Mouse (Mus musculus) forebrain, embryonic 14.5 days (tissue): ENCODE measurements around the gene Zfhx3. TPM values are rescaled to one million over a fixed set of nuclear protein-coding genes. Genes with fewer than 3 reads are reported as not detected.

ENCODE experiments used
- ATAC-seq: fragments of 200-750 bp; cut with Nextera tagmentation; 2 replicates; pipeline ENCODE4 v1.8.0; 2017; ENCODE audit warnings: mild to moderate bottlenecking, moderate library complexity
- DNase-seq: peaks from one replicate; pipeline ENCODE4 v3.0.0-alpha.2; 2015; ENCODE audit warnings: low spot score
- H3K27ac ChIP-seq: fragments of 300-500 bp; sonication (generic); 2 replicates; pipeline ENCODE4 v1.5.1; 2014; ENCODE audit warnings: low read depth, mild to moderate bottlenecking, control low read depth, low read length, moderate library complexity
- H3K27me3 ChIP-seq: fragments of 300-500 bp; sonication (generic); replicated peaks from 2 replicates; pipeline ENCODE4 v1.6.1; 2014; ENCODE audit warnings: low read length, control low read depth, mixed read lengths; ENCODE audit not compliant: control insufficient read depth, insufficient read depth
- H3K36me3 ChIP-seq: fragments of 300-500 bp; sonication (generic); 2 replicates; pipeline ENCODE4 v1.6.1; 2014; ENCODE audit warnings: low read length, control low read depth; ENCODE audit not compliant: control insufficient read depth, insufficient read depth
- H3K4me1 ChIP-seq: fragments of 300-500 bp; sonication (generic); 2 replicates; pipeline ENCODE4 v1.6.1; 2014; ENCODE audit warnings: antibody characterized with exemption, low read length, control low read depth; ENCODE audit not compliant: control insufficient read depth, insufficient read depth
- H3K4me2 ChIP-seq: fragments of 300-500 bp; sonication (generic); 2 replicates; pipeline ENCODE4 v1.6.1; 2014; ENCODE audit warnings: mild to moderate bottlenecking, control low read depth, low read length
- H3K4me3 ChIP-seq: fragments of 300-500 bp; sonication (generic); 2 replicates; pipeline ENCODE4 v1.5.1; 2014; ENCODE audit warnings: low read depth, low read length, control low read depth
- H3K9ac ChIP-seq: fragments of 300-500 bp; sonication (generic); 2 replicates; pipeline ENCODE4 v1.6.1; 2014; ENCODE audit warnings: mild to moderate bottlenecking, low read length, control low read depth, moderate library complexity
- H3K9me3 ChIP-seq: fragments of 300-500 bp; sonication (generic); replicated peaks from 2 replicates; pipeline ENCODE4 v1.6.1; 2016; ENCODE audit warnings: low read length, control low read depth, mixed read lengths; ENCODE audit not compliant: control insufficient read depth
- WGBS: fragments of 180-500 bp; shearing (Covaris S2); extraction: QIAGEN DNeasy Blood & Tissue Kit; methylation state at CpG from one replicate; pipeline ENCODE4 v1.1.7; 2014; 5-methylcytosine and 5-hydroxymethylcytosine counted together
- polyA plus RNA-seq: library from polyadenylated mRNA; unstranded; fragments of >200 nt; fragmentation: Nextera tagmentation; extraction: Ambion mirVana; gene quantifications from 2 replicates; pipeline ENCODE4 v1.2.1, GENCODE M21; 2014

Zfhx3 gene
- polyA plus RNA-seq, 1 experiment from 2014 or later = 11.7 TPM

GRCm38 (mm10) chr8:108378036-108378435, 435.6 kb downstream of the Zfhx3 start:
- Histone ChIP-seq H3K9me3 (no peaks in the 10 kb centered on the region), H3K4me2 (no peak overlapping the region), H3K4me1 (no peaks in the 10 kb centered on the region), H3K27ac (no peak overlapping the region), H3K36me3 (no peaks in the 10 kb centered on the region), H3K4me3 (no peak overlapping the region), H3K27me3 (no peaks in the 10 kb centered on the region), H3K9ac (no peak overlapping the region)
- ATAC-seq (no peak), DNase-seq (no peak)
- WGBS = 94% methylated on average over 2 of the region's 2 CpGs

DNA sequence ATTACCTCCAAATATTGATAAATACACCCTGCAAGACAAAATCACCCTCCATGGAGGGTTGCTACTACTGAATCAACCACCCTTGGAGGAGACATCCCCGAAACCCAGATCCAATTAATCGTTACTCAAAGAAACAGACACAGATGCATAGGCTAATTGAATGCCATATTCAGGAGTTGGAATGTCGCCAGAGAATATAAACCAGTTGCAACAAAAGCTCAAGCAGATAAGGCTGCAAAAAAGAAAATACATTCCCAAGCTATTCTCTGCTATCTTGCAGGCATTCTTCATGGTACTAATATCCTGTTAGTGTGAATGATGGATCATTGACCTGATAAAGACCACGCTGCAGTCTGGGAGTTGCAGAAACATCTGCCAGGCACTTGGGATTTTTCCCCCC, 440.7 kb downstream of the Zfhx3 start:
- 54% methylated on average over 4 of the region's 4 CpGs for WGBS
- H3K27ac ChIP-seq = no peak overlapping the region
- no peak overlapping the region for H3K9ac ChIP-seq
- peaks cover 11% of the 10 kb centered on the region; the same call in 1 of the 2 replicates for H3K4me1 ChIP-seq
- DNase-seq (peak; percentile 47), ATAC-seq (no peak)
- no peaks in the 10 kb centered on the region for H3K36me3 ChIP-seq
- H3K27me3 ChIP-seq = no peaks in the 10 kb centered on the region
- H3K4me3 ChIP-seq = no peak overlapping the region
- H3K9me3 ChIP-seq = no peaks in the 10 kb centered on the region
- H3K4me2 ChIP-seq = no peak overlapping the region

- no peaks in the 10 kb centered on the region for H3K9me3 ChIP-seq
- 7% methylated on average over 22 of the region's 22 CpGs for WGBS
- ATAC-seq = peak; percentile 77
- peak overlapping the region; percentile 8; the same call in 1 of the 2 replicates for H3K9ac ChIP-seq
- 0 out of 2 replicates have a peak overlapping the region, but pooled peaks have one; percentile 27 for H3K27ac ChIP-seq
- peak; percentile 76 for DNase-seq
- peak overlapping the region; percentile 2; the same call in 1 of the 2 replicates for H3K4me3 ChIP-seq
- H3K4me2 ChIP-seq = peak overlapping the region; percentile 46
- H3K27me3 ChIP-seq = no peaks in the 10 kb centered on the region
- H3K4me1 ChIP-seq = peaks cover 11% of the 10 kb centered on the region; the same call in 1 of the 2 replicates
- H3K36me3 ChIP-seq = no peaks in the 10 kb centered on the region
Observed at GRCm38 (mm10) chr8:108387160-108387912, 444.9 kb downstream of the Zfhx3 start.

- H3K9ac ChIP-seq = no peak overlapping the region
- no peaks in the 10 kb centered on the region for H3K9me3 ChIP-seq
- 26% methylated on average over 8 of the region's 8 CpGs for WGBS
- ATAC-seq (peak; percentile 37), DNase-seq (no peak)
- 0 out of 2 replicates have a peak overlapping the region, but pooled peaks have one; percentile 27 for H3K27ac ChIP-seq
- peak overlapping the region; percentile 46 for H3K4me2 ChIP-seq
- no peaks in the 10 kb centered on the region for H3K27me3 ChIP-seq
- H3K36me3 ChIP-seq = no peaks in the 10 kb centered on the region
- 0 out of 2 replicates have a peak overlapping the region, but pooled peaks have one; percentile 2 for H3K4me3 ChIP-seq
- peaks cover 11% of the 10 kb centered on the region; the same call in 1 of the 2 replicates for H3K4me1 ChIP-seq
Observed at GRCm38 (mm10) chr8:108387913-108388274, 445.4 kb downstream of the Zfhx3 start.

DNA sequence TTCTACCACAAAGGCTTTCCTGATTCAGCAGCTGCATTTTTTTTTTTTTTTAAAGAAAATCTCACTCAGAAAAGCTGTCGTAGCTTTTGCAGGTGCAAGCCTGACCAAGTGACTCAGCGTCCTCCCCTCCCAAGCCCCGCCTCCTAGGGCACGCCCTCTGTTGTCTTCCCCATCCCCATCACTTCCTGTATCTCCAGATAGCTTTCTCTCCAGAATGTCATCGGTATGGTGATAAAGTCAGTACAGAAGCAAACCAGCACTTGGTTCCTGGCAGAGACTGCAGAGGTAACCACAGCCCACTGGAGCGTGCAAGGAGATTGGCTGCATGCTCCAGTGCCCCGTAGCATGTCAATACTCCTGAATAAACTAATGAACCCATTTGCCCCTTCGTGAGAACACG, 450.5 kb downstream of the Zfhx3 start:
- 0 out of 2 replicates have a peak, but pooled peaks cover under 1% of the 10 kb centered on the region for H3K4me1 ChIP-seq
- ATAC-seq (no peak), DNase-seq (no peak)
- H3K4me3 ChIP-seq = no peak overlapping the region
- H3K9me3 ChIP-seq = no peaks in the 10 kb centered on the region
- no peak overlapping the region for H3K27ac ChIP-seq
- H3K4me2 ChIP-seq = no peak overlapping the region
- H3K36me3 ChIP-seq = no peaks in the 10 kb centered on the region
- WGBS = 70% methylated on average over 9 of the region's 9 CpGs
- no peak overlapping the region for H3K9ac ChIP-seq
- no peaks in the 10 kb centered on the region for H3K27me3 ChIP-seq

- no peaks in the 10 kb centered on the region for H3K36me3 ChIP-seq
- H3K4me2 ChIP-seq = no peak overlapping the region
- no peak for ATAC-seq
- no peaks in the 10 kb centered on the region for H3K9me3 ChIP-seq
- DNase-seq = no peak
- no peaks in the 10 kb centered on the region for H3K27me3 ChIP-seq
- no peak overlapping the region for H3K4me3 ChIP-seq
- 86% methylated on average over 9 of the region's 9 CpGs for WGBS
- H3K4me1 ChIP-seq = peaks cover 8% of the 10 kb centered on the region; the same call in 1 of the 2 replicates
- no peak overlapping the region for H3K27ac ChIP-seq
- H3K9ac ChIP-seq = no peak overlapping the region
Observed at GRCm38 (mm10) chr8:108402149-108402548, 459.7 kb downstream of the Zfhx3 start.

DNA sequence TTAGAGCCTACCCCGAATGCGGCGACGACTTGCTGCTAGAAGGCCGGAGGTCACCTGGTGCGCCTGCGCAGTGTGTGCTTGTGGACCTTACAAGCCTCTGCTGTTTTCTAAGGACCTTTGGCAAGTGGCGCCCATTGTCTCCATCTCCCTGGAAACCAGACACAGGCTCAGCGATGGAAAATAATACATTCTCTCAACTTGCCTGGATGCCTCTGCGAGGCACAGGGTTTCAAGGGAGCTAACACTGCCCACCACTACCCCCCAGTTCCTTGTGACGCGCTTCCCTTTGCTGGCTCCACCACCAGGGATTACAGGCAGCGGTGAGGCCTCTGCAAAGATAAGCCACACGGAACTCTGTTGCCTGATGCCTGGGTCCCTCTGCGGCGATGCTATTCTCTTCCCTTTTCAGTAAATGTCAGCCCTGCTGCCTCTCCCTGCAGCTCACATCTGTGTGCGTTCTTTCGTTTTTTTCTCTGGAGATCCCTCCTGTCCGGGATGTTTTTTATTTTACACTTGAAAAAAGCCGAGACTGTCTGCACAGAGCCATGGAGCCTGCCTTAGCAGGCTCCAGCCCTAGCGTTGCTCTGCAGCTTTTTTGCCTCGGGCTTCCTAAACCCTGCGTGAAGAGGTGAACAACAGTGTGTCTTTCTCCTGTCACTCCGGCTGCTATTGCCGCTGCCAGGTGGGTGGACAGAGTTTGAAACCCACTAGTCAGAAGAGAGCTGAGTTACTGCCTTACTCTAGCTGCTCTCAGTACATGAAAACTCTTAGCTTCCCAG, 464.5 kb downstream of the Zfhx3 start:
- peak; percentile 78 for DNase-seq
- peak overlapping the region; percentile 40 for H3K4me2 ChIP-seq
- no peak overlapping the region for H3K4me3 ChIP-seq

DNA sequence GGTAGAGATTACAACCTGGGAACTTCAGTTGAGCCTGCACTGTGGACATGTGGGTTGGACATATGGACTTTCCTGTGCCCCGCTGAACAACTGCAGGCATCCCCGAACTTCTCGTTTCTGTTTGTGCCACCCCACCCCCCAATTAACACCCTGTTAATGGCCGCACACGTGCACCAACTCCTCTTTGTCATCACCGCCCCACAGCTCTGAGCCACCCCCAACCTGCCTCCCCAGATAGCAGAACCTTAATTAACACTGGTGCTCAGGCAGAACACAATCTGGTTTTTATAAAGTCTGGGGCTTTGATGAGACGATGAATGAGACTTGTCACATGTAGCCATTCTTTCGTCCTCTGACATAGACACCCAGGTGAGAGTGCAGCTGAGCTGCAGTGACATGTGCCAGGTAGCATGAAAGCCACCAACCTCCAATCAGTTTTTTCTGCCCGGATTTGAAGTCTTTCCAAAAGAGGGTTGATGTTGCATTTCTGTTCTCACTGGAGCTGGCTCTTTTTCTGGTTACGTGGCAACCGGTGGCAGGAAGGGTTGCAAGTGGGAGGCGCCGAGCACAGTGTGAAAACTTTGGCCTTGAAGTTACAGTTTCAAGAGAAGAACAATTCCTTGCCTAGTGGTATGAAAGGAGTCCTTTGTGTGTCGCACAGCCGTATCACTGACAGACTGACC, 476.9 kb downstream of the Zfhx3 start:
- Histone ChIP-seq H3K9ac (no peak overlapping the region), H3K4me2 (peak overlapping the region; percentile 5; the same call in 1 of the 2 replicates), H3K9me3 (no peaks in the 10 kb centered on the region), H3K27ac (no peak overlapping the region), H3K27me3 (0 out of 2 replicates have a peak, but pooled peaks cover 3% of the 10 kb centered on the region), H3K4me3 (no peak overlapping the region), H3K4me1 (peaks cover 12% of the 10 kb centered on the region), H3K36me3 (no peaks in the 10 kb centered on the region)
- WGBS = 9% methylated on average over 15 of the region's 15 CpGs
- DNase-seq (peak; percentile 68), ATAC-seq (peak; percentile 52)

More for the DNA sequence above, 464.5 kb downstream of the Zfhx3 start:
- Histone ChIP-seq H3K36me3 (no peaks in the 10 kb centered on the region), H3K27ac (peak overlapping the region; percentile 44), H3K9ac (peak overlapping the region; percentile 35), H3K4me1 (peaks cover 10% of the 10 kb centered on the region; the same call in 1 of the 2 replicates), H3K9me3 (no peaks in the 10 kb centered on the region), H3K27me3 (no peaks in the 10 kb centered on the region)
- WGBS = 14% methylated on average over 25 of the region's 25 CpGs
- peak; percentile 74 for ATAC-seq
